Mouse (Mus musculus) induced T-regulatory cell, adult 2 months (primary cell): Measurements from ENCODE around the gene Phactr4.
"Not testable (repeated sequence)": the region's sequence is repeated elsewhere in the genome, so short reads cannot be mapped to it uniquely, and the experiment has no call there.

Source experiments
- DNase-seq: peaks from one replicate; pipeline ENCODE4 v3.0.0-alpha.2; 2012; ENCODE audit warnings: low read depth

Gene Phactr4

GRCm38 (mm10) chr4:132421923-132422782 lies at the start of gene Phactr4:
TSS of gene Phactr4 (minus strand) at chr4:132422489.
- DNase-seq, result peak; percentile 78

DNA sequence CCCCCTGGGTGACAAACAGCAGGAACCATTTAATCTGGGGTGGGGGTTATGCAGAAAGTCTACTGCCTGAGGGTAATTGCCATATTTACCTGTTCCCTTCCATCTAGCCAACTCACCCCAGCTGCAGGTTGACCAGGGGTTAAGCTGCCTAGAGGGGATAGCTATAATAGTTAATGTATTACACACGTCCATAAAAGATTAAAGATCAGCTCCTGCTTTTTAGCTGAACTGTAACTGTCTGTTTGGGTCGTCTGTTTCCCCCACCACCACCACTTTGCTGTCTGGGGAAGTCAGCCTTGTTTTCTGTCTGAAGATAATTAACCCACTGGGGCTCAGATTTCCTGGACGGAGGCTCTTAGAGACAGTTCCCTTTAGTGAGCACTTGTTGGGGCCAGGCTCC lies 47.6 kb upstream of the Phactr4 start:
- no peak for DNase-seq

DNA sequence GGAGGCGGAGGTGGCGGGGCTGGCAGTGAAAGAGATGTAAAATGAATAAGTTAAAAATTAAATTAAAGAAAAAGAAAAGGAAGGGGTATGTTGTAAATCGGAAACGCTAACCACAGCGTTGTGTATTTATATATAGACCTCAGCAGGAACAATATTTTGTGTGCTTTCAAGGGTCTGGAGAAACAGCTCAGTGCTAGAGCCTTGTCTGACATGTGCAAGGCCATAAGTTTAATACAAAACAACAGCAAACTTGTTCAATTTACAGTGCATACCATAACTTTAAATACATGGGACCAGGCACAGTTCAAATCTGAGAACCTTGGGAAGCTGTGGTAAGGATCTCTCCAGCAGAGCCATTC lies 41.9 kb upstream of the Phactr4 start:
- no peak for DNase-seq

DNA sequence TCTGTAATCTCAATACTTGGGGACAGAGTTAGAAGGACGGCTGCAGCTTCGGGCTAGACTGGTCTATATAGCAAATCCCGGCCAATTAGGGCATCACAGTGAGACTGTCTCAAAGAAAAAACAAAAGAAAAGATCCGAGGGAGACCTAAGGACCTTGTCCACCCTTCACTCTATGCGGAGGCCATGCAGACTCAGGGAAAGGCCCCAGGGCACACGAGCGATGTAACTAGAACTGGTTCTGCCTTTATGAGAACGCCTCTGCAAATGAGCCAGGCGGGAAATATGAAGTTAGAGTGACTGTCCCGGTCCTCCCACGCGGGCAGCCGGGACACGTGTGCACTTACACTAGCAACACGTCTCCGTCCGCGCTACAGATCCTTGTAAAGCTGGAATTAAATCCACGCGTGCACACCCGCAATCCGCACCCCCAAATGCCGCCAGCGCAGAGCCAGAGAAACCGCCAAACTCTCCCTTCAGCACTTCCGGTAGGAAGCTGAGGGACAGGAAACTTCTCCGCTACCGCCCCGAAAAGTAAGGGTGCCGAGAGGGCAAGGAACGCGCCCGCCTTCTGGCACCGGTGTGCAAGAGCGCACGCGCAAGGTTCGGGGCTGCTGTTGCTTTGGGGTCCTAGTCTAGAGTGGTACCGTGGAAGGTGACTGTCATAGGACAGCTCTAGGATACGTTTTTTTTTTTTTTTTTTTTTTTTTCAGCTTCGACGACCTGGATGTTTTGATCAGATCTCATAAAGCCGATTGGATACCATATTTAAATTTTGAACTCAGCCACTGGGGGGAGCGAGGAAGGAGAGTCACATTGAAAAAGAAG lies 41.4 kb upstream of the Phactr4 start, which contains the start of gene Med18:
Med18 (minus strand) TSS at position 492 of the 825 bp plus-strand sequence.
- DNase-seq, result peak; percentile 97

DNA sequence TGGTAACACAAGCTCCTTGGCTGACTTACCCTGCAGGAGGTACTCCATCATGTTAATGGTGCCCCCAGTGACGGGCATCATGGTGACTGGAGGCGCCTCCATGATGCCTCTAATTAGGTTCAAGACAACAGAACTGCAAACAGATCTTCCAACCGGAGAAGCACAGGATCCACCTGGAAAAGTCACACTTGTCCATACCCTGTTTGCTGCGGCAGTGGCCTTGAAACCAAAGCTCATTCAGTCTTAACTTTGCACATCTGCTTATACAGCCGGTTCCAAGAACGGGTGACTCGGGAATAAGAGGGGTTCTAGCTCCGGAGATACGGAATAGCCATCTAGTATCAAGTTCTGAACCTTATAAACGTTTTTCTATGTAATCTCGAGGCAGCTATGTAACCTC lies 40.5 kb upstream of the Phactr4 start:
- DNase-seq, result no peak

GRCm38 (mm10) chr4:132460225-132460624 lies 37.9 kb upstream of the Phactr4 start:
- no peak for DNase-seq

DNA sequence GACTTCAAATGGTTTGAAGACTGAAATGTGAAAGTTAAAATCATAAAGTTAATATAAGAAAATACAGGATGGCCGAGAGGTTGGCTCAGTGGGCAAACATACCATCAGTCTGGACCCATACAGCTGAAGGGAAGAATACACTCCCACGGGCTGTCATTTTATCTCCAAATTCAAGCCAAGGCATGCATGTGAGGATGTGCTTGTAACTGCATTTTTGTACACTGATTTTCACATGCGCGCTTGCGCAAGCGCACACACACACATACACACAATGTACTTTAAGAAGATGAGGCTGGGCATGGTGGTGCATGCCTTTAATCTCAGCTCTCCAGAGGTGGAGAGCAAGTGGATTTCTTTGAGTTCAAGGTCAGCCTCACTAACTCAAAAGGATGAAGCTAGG lies 33.3 kb upstream of the Phactr4 start:
- no peak for DNase-seq

- no peak for DNase-seq
Observed at GRCm38 (mm10) chr4:132455146-132455545, 32.9 kb upstream of the Phactr4 start.

DNA sequence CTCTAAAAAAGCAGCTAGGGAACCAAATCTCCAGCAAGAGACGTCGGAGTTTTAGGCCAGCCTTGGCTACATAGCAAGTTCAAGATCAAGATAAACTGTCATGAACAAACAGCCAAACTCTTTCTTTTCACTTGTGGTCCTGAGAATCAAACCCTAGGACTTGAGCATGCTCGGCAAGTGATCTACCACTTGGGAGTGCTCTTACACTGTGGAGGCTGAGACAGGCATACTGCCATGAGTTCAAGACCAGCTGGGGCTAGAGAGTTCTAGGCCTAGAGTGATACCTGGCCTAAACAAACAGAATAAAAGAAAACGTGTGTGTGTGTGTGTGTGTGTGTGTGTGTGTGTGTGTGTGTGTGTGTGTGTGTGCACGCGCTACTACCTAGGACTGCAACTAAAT lies 31.9 kb upstream of the Phactr4 start:
- peak; percentile 9 for DNase-seq

DNA sequence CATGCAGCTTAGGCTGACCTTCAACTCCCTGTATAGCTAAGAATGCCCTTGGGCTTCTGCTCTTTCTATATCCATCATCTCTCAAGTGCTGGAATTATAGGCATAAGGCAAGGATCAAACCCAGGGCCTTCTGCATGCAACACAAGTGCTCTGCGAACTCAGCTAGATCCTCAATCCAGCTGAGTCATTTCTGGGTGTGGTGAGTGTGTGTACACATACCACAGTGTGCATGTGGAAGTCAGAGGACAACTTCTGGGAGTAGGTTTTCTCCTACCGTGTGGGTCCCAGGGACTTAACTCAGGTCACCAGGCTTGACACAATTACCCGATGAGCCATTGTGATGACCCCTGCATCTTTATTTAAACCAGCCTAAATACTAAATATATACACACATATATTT lies 27.5 kb upstream of the Phactr4 start:
- no peak for DNase-seq

DNA sequence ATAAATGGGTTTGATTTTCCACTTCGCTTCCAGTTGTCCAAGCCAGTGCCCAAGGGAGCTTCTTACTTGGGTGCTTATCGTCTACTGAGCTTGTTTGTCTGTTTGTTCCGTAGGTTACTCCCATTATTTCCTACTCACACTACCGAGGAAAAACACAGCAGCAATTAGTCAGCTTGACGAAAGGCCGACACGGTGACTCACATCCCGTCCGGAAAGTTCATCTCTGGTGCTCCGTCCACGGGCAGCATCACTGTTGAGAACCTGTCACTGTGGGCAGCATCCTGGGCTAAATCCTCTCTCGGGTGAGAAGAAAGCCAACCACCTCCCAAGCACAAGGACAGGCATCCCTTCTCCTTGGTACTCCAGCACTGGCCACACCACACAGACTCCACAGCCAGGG lies 23.8 kb upstream of the Phactr4 start:
- DNase-seq, result no peak

DNA sequence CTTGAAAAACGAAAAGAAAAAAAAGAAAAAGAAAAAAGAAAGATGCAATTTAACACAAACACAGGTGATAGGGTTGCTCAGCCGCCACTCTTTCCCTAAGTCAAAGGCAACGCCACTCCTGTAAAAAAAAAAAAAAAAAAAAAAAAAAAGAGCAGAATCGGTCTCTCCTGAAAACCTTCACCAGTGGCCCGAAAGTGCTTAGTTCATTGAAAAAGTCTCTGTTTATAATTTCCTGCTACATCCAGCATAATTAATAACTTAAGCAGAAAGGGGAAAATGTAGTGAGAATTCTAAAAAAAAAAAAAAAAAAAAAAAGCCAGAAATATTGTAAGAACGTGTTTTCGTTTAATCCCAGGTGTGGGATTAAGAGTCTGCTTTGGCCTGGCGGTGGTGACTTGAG lies 22.2 kb upstream of the Phactr4 start:
- DNase-seq, result no peak

DNA sequence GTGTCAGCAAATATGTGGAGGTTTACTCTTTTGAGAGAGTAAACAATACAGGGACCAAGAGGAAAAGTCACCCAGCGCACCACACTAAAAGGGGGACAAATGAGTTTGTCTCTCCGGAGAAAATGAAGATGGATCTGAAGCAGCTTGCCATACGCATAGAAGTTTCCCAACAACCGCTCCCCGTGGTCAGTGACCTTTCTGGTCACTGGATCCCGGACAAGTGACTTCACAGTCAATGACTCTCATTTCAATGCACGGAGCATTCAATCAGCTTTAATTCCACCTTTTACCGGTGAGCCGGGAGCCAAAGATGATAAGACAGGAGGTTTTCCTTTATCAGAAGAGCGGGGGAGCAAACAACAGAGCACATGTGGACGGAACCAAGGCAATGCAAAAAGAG lies 15.6 kb upstream of the Phactr4 start:
- no peak for DNase-seq

GRCm38 (mm10) chr4:132432717-132433372 lies 10.6 kb upstream of the Phactr4 start:
- no peak for DNase-seq

GRCm38 (mm10) chr4:132428022-132428542 lies 5.8 kb upstream of the Phactr4 start:
- no peak for DNase-seq

DNA sequence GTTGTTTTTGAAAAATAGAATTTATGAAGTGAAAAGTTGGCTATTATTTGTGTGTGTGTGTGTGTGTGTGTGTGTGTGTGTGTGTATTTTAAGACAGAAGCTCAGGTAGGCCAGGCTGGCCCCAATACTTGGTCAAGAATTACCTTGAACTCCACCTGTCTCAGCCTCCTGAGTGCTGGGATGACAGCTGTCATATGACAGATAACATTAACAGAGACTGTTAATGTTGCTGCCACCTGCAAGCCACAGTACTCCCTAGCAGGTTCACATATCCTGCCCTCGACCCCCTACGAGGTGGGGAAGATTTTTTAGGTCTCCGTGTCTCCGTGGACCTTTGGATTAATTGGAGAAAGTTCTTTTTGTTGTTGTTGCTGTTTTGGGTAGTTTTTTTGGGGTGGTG lies 5.2 kb upstream of the Phactr4 start:
- DNase-seq, result no peak

DNA sequence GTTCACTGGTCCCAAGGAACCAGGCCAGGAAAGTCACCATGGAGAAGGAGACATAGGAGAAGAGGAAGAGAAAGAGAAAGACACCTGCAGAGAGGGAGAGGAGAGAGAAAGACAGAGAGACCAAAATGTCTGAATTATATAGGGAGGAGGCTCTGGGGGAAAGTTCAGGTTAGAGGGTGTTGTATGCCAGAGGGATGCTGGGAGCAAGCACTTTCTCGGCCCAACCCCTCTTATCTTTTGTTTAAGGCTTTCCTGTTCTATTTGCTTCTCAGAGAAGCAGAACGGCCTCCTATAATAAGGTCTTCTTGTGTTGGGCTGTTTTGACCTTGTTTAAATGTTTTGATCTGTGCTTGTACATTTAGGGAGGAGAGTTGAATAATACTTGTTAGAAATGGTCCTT lies 3.7 kb upstream of the Phactr4 start:
- no peak for DNase-seq

GRCm38 (mm10) chr4:132424765-132425164 lies 2.5 kb upstream of the Phactr4 start:
- peak; percentile 47 for DNase-seq

- no peak for DNase-seq
Observed at GRCm38 (mm10) chr4:132421556-132421922, 750 bp downstream of the Phactr4 start.

DNA sequence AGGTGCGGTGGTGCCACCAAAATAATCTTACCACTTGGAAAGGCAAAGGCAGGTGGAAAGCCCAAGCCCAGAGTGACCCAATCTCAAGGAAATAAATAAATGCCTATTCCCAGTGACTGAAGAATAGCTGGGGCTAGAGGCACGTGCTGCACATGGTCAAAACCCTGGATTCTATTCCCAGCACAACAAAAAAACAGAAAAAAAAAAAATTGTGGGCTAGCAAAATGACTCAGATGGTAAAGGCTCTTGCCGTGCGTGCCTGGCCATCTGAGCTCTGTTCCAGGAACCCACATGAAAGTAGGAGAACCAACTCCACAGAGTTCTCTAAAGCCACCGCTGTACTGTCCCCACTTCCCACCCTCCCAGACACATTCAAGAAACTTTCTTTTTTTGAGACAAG lies 1.8 kb downstream of the Phactr4 start:
- DNase-seq, result no peak

- no peak for DNase-seq
Observed at GRCm38 (mm10) chr4:132415966-132416365, 6.3 kb downstream of the Phactr4 start.

- DNase-seq, result not testable (repeated sequence)
Observed at GRCm38 (mm10) chr4:132413257-132413656, 9.0 kb downstream of the Phactr4 start.
